Mouse (Mus musculus): ENCODE measurements around the gene Tmem266. TPM values are rescaled to one million over a fixed set of nuclear protein-coding genes. Genes with fewer than 3 reads are reported as not detected.
A peak's percentile ranks its signal among the peaks of the same experiment; 100 is the strongest.

Gene Tmem266
- polyA plus RNA-seq, 1 experiment: 0.54 TPM

DNA sequence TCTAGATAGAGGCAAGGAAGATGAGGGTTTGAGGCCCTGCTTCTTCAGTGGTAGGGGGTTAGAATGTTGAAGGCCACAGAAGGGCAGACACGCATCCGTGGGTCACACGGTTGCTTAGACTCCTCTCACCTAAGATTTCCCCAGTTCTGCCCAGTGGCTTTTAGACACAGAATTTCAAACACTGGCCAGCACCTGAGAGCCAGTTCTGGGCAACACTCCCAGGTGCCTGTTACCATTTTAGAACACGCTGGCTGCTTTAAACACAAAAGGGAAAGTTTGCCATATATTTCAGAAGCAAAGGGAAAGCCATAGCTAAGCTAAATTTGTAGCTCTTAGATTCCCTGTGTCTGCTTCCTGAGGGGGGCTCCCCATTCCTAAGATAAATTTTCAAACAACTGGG, 54.7 kb downstream of the Tmem266 start:
- Histone ChIP-seq H3K36me3 (ENCODE audit: control insufficient read depth, insufficient read depth, low read length) (no peaks in the 10 kb centered on the region), H3K27ac (ENCODE audit: control insufficient read depth, insufficient read depth, low read depth, low read length) (no peak overlapping the region), H3K4me3 (ENCODE audit: control insufficient read depth, low read depth, low read length) (no peak overlapping the region), H3K4me1 (ENCODE audit: control insufficient read depth, insufficient read depth, low read length) (no peaks in the 10 kb centered on the region), H3K27me3 (ENCODE audit: control insufficient read depth, insufficient read depth, low read length) (no peaks in the 10 kb centered on the region)
- TF ChIP-seq POLR2A (IDR thresholded peaks at IDR 0.05; ENCODE audit: control insufficient read depth, low read depth, low read length) (no peak), CTCF (IDR thresholded peaks at IDR 0.05; ENCODE audit: control insufficient read depth, insufficient read depth, insufficient replicate concordance, low read depth, low read length) (no peak)

DNA sequence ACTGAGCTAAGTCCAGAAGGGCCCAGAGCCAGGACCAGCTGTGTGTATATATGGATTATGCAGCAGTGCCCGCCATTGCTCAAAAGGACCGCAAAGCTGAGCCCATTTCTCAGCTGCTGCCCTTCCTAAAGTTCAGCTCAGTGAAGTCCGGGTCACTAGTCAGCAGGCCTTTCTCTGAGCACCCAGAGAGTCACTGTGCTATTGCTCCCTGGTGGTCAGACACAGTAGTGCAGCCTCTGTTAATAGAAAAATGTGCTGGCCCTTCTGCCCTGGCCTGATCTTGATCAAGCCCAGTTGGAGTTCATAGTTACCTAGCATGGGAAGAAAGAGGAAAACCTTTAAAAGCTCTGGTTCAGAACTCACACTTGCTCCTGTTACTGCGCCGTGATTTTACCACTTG, 55.7 kb downstream of the Tmem266 start:
- no peaks in the 10 kb centered on the region for H3K4me1 ChIP-seq (ENCODE audit: control insufficient read depth, insufficient read depth, low read length)
- no peaks in the 10 kb centered on the region for H3K27me3 ChIP-seq (ENCODE audit: control insufficient read depth, insufficient read depth, low read length)
- no peak overlapping the region for H3K27ac ChIP-seq (ENCODE audit: control insufficient read depth, insufficient read depth, low read depth, low read length)
- no peaks in the 10 kb centered on the region for H3K36me3 ChIP-seq (ENCODE audit: control insufficient read depth, insufficient read depth, low read length)
- no peak overlapping the region for H3K4me3 ChIP-seq (ENCODE audit: control insufficient read depth, low read depth, low read length)
- TF ChIP-seq CTCF (IDR thresholded peaks at IDR 0.05; ENCODE audit: control insufficient read depth, insufficient read depth, insufficient replicate concordance, low read depth, low read length) (peak; percentile 50; the same call in 1 of the 2 replicates), POLR2A (IDR thresholded peaks at IDR 0.05; ENCODE audit: control insufficient read depth, low read depth, low read length) (no peak)

DNA sequence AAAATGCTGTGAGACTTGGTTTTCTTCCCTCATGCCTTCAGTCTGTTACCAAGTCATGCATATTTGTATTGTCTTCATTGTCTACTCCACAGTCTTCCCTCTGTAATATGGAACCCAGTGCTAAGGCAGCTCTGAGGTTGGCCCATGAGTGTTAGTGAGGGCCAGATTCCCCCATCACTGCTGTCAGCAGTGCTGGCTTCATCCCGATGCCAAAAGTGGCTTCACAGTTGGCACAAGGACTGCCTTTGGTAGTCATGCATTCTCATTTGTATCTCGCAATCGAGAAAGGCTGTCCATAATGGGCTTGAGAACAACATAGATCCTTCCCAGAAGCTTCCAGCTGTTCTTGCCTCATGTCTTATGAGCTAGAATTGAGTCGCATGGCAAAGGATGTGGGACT, 59.4 kb downstream of the Tmem266 start:
- Histone ChIP-seq H3K36me3 (ENCODE audit: control insufficient read depth, insufficient read depth, low read length) (no peaks in the 10 kb centered on the region), H3K4me1 (ENCODE audit: control insufficient read depth, insufficient read depth, low read length) (no peaks in the 10 kb centered on the region)
- TF ChIP-seq CTCF (IDR thresholded peaks at IDR 0.05; ENCODE audit: control insufficient read depth, insufficient read depth, insufficient replicate concordance, low read depth, low read length): no peak
- TF ChIP-seq POLR2A (IDR thresholded peaks at IDR 0.05; ENCODE audit: control insufficient read depth, low read depth, low read length): no peak

GRCm38 (mm10) chr9:55387862-55388505, 61.3 kb downstream of the Tmem266 start:
- TF ChIP-seq POLR2A (IDR thresholded peaks at IDR 0.05; ENCODE audit: control insufficient read depth, low read depth, low read length): no peak
- no peak for TF ChIP-seq CTCF (IDR thresholded peaks at IDR 0.05; ENCODE audit: control insufficient read depth, insufficient read depth, insufficient replicate concordance, low read depth, low read length)
- no peak overlapping the region for H3K4me3 ChIP-seq (ENCODE audit: control insufficient read depth, low read depth, low read length)
- H3K36me3 ChIP-seq (ENCODE audit: control insufficient read depth, insufficient read depth, low read length): no peaks in the 10 kb centered on the region

More for the DNA sequence above, 59.4 kb downstream of the Tmem266 start:
- Histone ChIP-seq H3K27me3 (ENCODE audit: control insufficient read depth, insufficient read depth, low read length) (no peaks in the 10 kb centered on the region), H3K27ac (ENCODE audit: control insufficient read depth, insufficient read depth, low read depth, low read length) (no peak overlapping the region), H3K4me3 (ENCODE audit: control insufficient read depth, low read depth, low read length) (no peak overlapping the region)

DNA sequence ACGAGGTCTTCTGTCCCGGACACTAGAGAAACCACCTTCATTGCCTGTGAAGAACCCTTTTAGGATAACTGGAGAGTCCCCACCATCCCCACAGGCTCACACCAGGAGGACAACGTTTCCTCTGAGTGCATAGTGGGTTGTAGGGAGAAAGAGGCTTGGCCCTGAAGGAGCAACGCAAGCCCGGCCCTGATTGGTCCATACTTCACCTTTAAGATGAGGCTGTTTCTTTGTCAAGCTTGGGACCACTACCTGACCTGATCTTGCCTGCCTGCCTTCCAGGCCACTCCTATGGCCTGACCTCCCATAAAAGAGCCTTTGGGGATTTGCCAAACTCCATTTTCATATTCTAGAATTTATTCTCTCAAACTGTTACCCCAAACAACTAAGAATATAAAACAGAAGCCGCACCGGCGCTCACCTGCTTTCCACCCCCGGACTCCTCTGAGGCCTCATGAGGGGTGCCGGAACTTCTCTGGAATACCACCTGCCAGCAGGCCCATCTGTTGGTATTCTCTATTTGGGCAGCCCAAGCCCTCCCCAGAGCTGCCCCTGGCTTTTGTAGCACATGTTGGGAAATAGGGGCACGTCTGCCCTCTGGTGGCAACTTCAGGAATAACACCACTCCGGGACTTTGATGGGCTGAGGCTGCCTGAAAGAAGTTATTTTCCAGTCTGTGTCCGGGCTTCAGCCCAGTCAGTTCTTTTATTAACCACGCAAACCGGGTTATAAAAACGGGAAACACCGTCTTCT, 65.4 kb downstream of the Tmem266 start:
- peak; percentile 91 for TF ChIP-seq CTCF (IDR thresholded peaks at IDR 0.05; ENCODE audit: control insufficient read depth, insufficient read depth, insufficient replicate concordance, low read depth, low read length)
- TF ChIP-seq POLR2A (IDR thresholded peaks at IDR 0.05; ENCODE audit: control insufficient read depth, low read depth, low read length): no peak
- H3K27me3 ChIP-seq (ENCODE audit: control insufficient read depth, insufficient read depth, low read length): no peaks in the 10 kb centered on the region
- no peak overlapping the region for H3K27ac ChIP-seq (ENCODE audit: control insufficient read depth, insufficient read depth, low read depth, low read length)
- H3K4me1 ChIP-seq (ENCODE audit: control insufficient read depth, insufficient read depth, low read length): peaks cover 10% of the 10 kb centered on the region; the same call in 1 of the 2 replicates
- H3K4me3 ChIP-seq (ENCODE audit: control insufficient read depth, low read depth, low read length): no peak overlapping the region
- no peaks in the 10 kb centered on the region for H3K36me3 ChIP-seq (ENCODE audit: control insufficient read depth, insufficient read depth, low read length)

More at GRCm38 (mm10) chr9:55387862-55388505, 61.3 kb downstream of the Tmem266 start:
- Histone ChIP-seq H3K4me1 (ENCODE audit: control insufficient read depth, insufficient read depth, low read length) (0 out of 2 replicates have a peak, but pooled peaks cover 6% of the 10 kb centered on the region), H3K27ac (ENCODE audit: control insufficient read depth, insufficient read depth, low read depth, low read length) (no peak overlapping the region), H3K27me3 (ENCODE audit: control insufficient read depth, insufficient read depth, low read length) (no peaks in the 10 kb centered on the region)

DNA sequence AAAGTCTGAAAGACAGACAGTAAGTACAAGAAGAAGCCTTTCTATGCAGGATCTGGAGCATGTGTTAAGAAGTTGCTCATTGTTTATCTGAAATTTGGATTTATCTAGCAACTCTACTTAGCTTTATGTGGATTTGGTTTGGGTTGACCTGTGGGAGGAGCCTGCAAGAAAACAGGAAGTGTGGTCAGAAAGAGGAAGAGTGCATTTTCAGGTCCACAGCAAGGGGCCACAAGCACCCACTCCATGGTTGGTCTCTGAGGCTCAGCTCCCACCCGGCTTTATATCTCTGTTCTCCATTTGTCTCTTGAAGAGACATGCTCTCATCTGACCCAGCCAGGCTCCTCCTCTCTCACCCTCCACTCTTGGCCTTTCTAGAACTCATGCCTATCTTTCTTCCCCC, 68.9 kb downstream of the Tmem266 start:
- peaks cover 10% of the 10 kb centered on the region; the same call in 1 of the 2 replicates for H3K4me1 ChIP-seq (ENCODE audit: control insufficient read depth, insufficient read depth, low read length)
- TF ChIP-seq POLR2A (IDR thresholded peaks at IDR 0.05; ENCODE audit: control insufficient read depth, low read depth, low read length) (no peak), CTCF (IDR thresholded peaks at IDR 0.05; ENCODE audit: control insufficient read depth, insufficient read depth, insufficient replicate concordance, low read depth, low read length) (no peak)
- no peak overlapping the region for H3K4me3 ChIP-seq (ENCODE audit: control insufficient read depth, low read depth, low read length)
- H3K36me3 ChIP-seq (ENCODE audit: control insufficient read depth, insufficient read depth, low read length): no peaks in the 10 kb centered on the region
- no peak overlapping the region for H3K27ac ChIP-seq (ENCODE audit: control insufficient read depth, insufficient read depth, low read depth, low read length)
- H3K27me3 ChIP-seq (ENCODE audit: control insufficient read depth, insufficient read depth, low read length): no peaks in the 10 kb centered on the region

DNA sequence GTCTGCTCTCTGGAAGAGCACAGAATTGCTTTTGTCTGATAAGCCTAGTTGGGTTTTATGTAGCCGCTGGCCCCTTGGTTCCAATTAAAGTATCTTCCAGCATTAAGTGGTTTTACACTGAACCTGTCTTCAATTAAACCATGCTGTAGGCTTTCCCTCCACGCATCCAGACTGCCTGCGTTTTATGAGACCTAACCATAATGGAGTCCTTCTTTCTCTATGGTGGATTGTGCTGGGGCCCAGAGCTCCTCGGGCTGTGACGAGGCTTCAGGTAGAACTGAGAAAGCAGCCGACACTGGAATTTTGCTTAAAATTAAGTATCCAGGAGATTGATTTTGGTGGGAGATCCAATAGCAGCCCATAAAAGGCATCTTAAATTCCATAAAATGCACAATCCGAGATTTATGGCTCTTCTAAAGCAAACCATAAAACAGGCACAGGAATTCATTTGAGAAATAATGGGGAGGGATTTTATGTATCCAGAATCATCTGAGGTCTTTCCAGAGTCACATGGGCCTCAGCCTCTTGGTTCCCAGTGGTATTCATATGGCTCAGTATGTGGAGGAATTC, 72.4 kb downstream of the Tmem266 start:
- H3K27me3 ChIP-seq (ENCODE audit: control insufficient read depth, insufficient read depth, low read length): no peaks in the 10 kb centered on the region
- H3K4me3 ChIP-seq (ENCODE audit: control insufficient read depth, low read depth, low read length): no peak overlapping the region
- H3K36me3 ChIP-seq (ENCODE audit: control insufficient read depth, insufficient read depth, low read length): no peaks in the 10 kb centered on the region
- no peak for TF ChIP-seq CTCF (IDR thresholded peaks at IDR 0.05; ENCODE audit: control insufficient read depth, insufficient read depth, insufficient replicate concordance, low read depth, low read length)
- no peak for TF ChIP-seq POLR2A (IDR thresholded peaks at IDR 0.05; ENCODE audit: control insufficient read depth, low read depth, low read length)
- no peak overlapping the region for H3K27ac ChIP-seq (ENCODE audit: control insufficient read depth, insufficient read depth, low read depth, low read length)
- H3K4me1 ChIP-seq (ENCODE audit: control insufficient read depth, insufficient read depth, low read length): peaks cover 4% of the 10 kb centered on the region; the same call in 1 of the 2 replicates
